Mouse (Mus musculus): ENCODE data around the gene Wap.

The Wap gene

GRCm38 (mm10) chr11:6626388-6626772, 12.1 kb downstream of the Wap start:
- DNase-seq (ENCODE audit: low spot score), result peak; percentile 21

GRCm38 (mm10) chr11:6625478-6626387, 12.7 kb downstream of the Wap start, which contains the start of gene Tbrg4:
Tbrg4 (minus strand) TSS chr11:6626067.
- peak; percentile 92 for DNase-seq (ENCODE audit: low spot score)

- DNase-seq (ENCODE audit: low spot score), result no peak
Measured at GRCm38 (mm10) chr11:6624619-6625382, 13.6 kb downstream of the Wap start.

- DNase-seq (ENCODE audit: low spot score), result no peak
Measured at GRCm38 (mm10) chr11:6623704-6624103, 14.7 kb downstream of the Wap start.

- no peak for DNase-seq (ENCODE audit: low spot score)
Measured at GRCm38 (mm10) chr11:6615250-6616205, 22.9 kb downstream of the Wap start.

GRCm38 (mm10) chr11:6605491-6606399, 32.7 kb downstream of the Wap start, which contains the start of gene Nacad:
Nacad (minus strand) TSS chr11:6606053.
- DNase-seq (ENCODE audit: low spot score), result no peak

- no peak for DNase-seq (ENCODE audit: low spot score)
Measured at GRCm38 (mm10) chr11:6605021-6605481, 33.4 kb downstream of the Wap start.

GRCm38 (mm10) chr11:6604604-6604936, 33.9 kb downstream of the Wap start:
- no peak for DNase-seq (ENCODE audit: low spot score)

- DNase-seq (ENCODE audit: low spot score), result no peak
Measured at GRCm38 (mm10) chr11:6603887-6604603, 34.4 kb downstream of the Wap start.

- DNase-seq (ENCODE audit: low spot score), result no peak
Measured at GRCm38 (mm10) chr11:6603224-6603623, 35.2 kb downstream of the Wap start.

GRCm38 (mm10) chr11:6602662-6603061, 35.8 kb downstream of the Wap start:
- DNase-seq (ENCODE audit: low spot score), result no peak

GRCm38 (mm10) chr11:6601649-6602480, 36.6 kb downstream of the Wap start:
- DNase-seq (ENCODE audit: low spot score), result no peak

- no peak for DNase-seq (ENCODE audit: low spot score)
Measured at GRCm38 (mm10) chr11:6600284-6600944, 38.0 kb downstream of the Wap start.

GRCm38 (mm10) chr11:6599831-6600230, 38.6 kb downstream of the Wap start:
- DNase-seq (ENCODE audit: low spot score), result peak; percentile 41

- no peak for DNase-seq (ENCODE audit: low spot score)
Measured at GRCm38 (mm10) chr11:6599011-6599681, 39.3 kb downstream of the Wap start.

- peak; percentile 10 for DNase-seq (ENCODE audit: low spot score)
Measured at GRCm38 (mm10) chr11:6598191-6598889, 40.1 kb downstream of the Wap start.

- no peak for DNase-seq (ENCODE audit: low spot score)
Measured at GRCm38 (mm10) chr11:6597523-6597922, 40.9 kb downstream of the Wap start.

Data from ovary, postnatal 36 days (tissue).